Mouse (Mus musculus): ENCODE measurements around the gene Gcnt7.

The Gcnt7 gene

GRCm38 (mm10) chr2:172452458-172452857 lies 5.9 kb downstream of the Gcnt7 start:
- no peak for DNase-seq (ENCODE audit: low read depth)

- DNase-seq (ENCODE audit: low read depth), result no peak
Observed at GRCm38 (mm10) chr2:172452031-172452430, 6.4 kb downstream of the Gcnt7 start.

- no peak for DNase-seq (ENCODE audit: low read depth)
Observed at GRCm38 (mm10) chr2:172450640-172451039, 7.8 kb downstream of the Gcnt7 start.

- DNase-seq (ENCODE audit: low read depth), result no peak
Observed at GRCm38 (mm10) chr2:172448329-172448728, 10.1 kb downstream of the Gcnt7 start.

GRCm38 (mm10) chr2:172447317-172447716 lies 11.1 kb downstream of the Gcnt7 start:
- DNase-seq (ENCODE audit: low read depth), result peak; percentile 64

- DNase-seq (ENCODE audit: low read depth), result no peak
Observed at GRCm38 (mm10) chr2:172445617-172446016, 12.8 kb downstream of the Gcnt7 start.

- peak; percentile 58 for DNase-seq (ENCODE audit: low read depth)
Observed at GRCm38 (mm10) chr2:172441176-172441575, 17.2 kb downstream of the Gcnt7 start.

GRCm38 (mm10) chr2:172440640-172441005 lies 17.8 kb downstream of the Gcnt7 start:
- no peak for DNase-seq (ENCODE audit: low read depth)

- DNase-seq (ENCODE audit: low read depth), result peak; percentile 99
Observed at GRCm38 (mm10) chr2:172439843-172440639, 18.4 kb downstream of the Gcnt7 start, which contains the start of gene Rtf2. Rtf2 (plus strand) TSS chr2:172440556.

- DNase-seq (ENCODE audit: low read depth), result peak; percentile 64
Observed at GRCm38 (mm10) chr2:172437371-172437952, 20.9 kb downstream of the Gcnt7 start.

- DNase-seq (ENCODE audit: low read depth), result peak; percentile 87
Observed at GRCm38 (mm10) chr2:172433746-172434145, 24.6 kb downstream of the Gcnt7 start.

- no peak for DNase-seq (ENCODE audit: low read depth)
Observed at GRCm38 (mm10) chr2:172430609-172431008, 27.8 kb downstream of the Gcnt7 start.

- no peak for DNase-seq (ENCODE audit: low read depth)
Observed at GRCm38 (mm10) chr2:172418208-172418607, 40.2 kb downstream of the Gcnt7 start.

- DNase-seq (ENCODE audit: low read depth), result no peak
Observed at GRCm38 (mm10) chr2:172416876-172417275, 41.5 kb downstream of the Gcnt7 start.

GRCm38 (mm10) chr2:172416218-172416617 lies 42.2 kb downstream of the Gcnt7 start:
- DNase-seq (ENCODE audit: low read depth), result no peak

GRCm38 (mm10) chr2:172413894-172414293 lies 44.5 kb downstream of the Gcnt7 start:
- no peak for DNase-seq (ENCODE audit: low read depth)

GRCm38 (mm10) chr2:172413273-172413672 lies 45.1 kb downstream of the Gcnt7 start:
- no peak for DNase-seq (ENCODE audit: low read depth)

- no peak for DNase-seq (ENCODE audit: low read depth)
Observed at GRCm38 (mm10) chr2:172412454-172412853, 45.9 kb downstream of the Gcnt7 start.

- DNase-seq (ENCODE audit: low read depth), result no peak
Observed at GRCm38 (mm10) chr2:172411091-172411490, 47.3 kb downstream of the Gcnt7 start.

- DNase-seq (ENCODE audit: low read depth), result no peak
Observed at GRCm38 (mm10) chr2:172410686-172411085, 47.7 kb downstream of the Gcnt7 start.

- DNase-seq (ENCODE audit: low read depth), result peak; percentile 43
Observed at GRCm38 (mm10) chr2:172407499-172407898, 50.9 kb downstream of the Gcnt7 start.

- DNase-seq (ENCODE audit: low read depth), result no peak
Observed at GRCm38 (mm10) chr2:172406173-172406572, 52.2 kb downstream of the Gcnt7 start.

GRCm38 (mm10) chr2:172405011-172405410 lies 53.4 kb downstream of the Gcnt7 start:
- peak; percentile 65 for DNase-seq (ENCODE audit: low read depth)

- peak; percentile 23 for DNase-seq (ENCODE audit: low read depth)
Observed at GRCm38 (mm10) chr2:172404239-172404638, 54.2 kb downstream of the Gcnt7 start.
